Mouse (Mus musculus) ES-Bruce4 (cell line): ENCODE results near the gene Pip5k1a. TPM values are rescaled to one million over a fixed set of nuclear protein-coding genes. Genes with fewer than 3 reads are reported as not detected.

Experiments
- H3K27ac ChIP-seq: 2 replicates; pipeline ENCODE4 v1.5.1; 2012; ENCODE audit warnings: low read length, inconsistent platforms; ENCODE audit not compliant: insufficient read depth
- H3K27me3 ChIP-seq: 2 replicates; pipeline ENCODE4 v1.6.1; 2012; ENCODE audit warnings: mild to moderate bottlenecking, low read length, inconsistent platforms; ENCODE audit not compliant: control insufficient read depth, poor library complexity, insufficient read depth, severe bottlenecking
- H3K36me3 ChIP-seq: 2 replicates; pipeline ENCODE4 v1.6.1; 2012; ENCODE audit warnings: inconsistent platforms, mild to moderate bottlenecking, low read length, moderate library complexity; ENCODE audit not compliant: control insufficient read depth, poor library complexity, insufficient read depth, severe bottlenecking
- H3K4me1 ChIP-seq: one replicate; pipeline ENCODE4 v1.8.1; 2011; ENCODE audit warnings: low read length; ENCODE audit not compliant: control insufficient read depth, insufficient read depth
- H3K4me3 ChIP-seq: 2 replicates; pipeline ENCODE4 v1.5.1; 2011; ENCODE audit warnings: low read depth, mild to moderate bottlenecking, low read length
- H3K9ac ChIP-seq: 2 replicates; pipeline ENCODE4 v1.6.1; 2012; ENCODE audit warnings: low read depth, mild to moderate bottlenecking, inconsistent platforms; ENCODE audit not compliant: poor library complexity, severe bottlenecking
- H3K9me3 ChIP-seq: replicated peaks from 2 replicates; pipeline ENCODE4 v1.6.1; 2012; ENCODE audit warnings: mild to moderate bottlenecking, low read length, inconsistent platforms; ENCODE audit not compliant: control insufficient read depth, poor library complexity, insufficient read depth, severe bottlenecking
- CTCF ChIP-seq: IDR thresholded peaks from one replicate; pipeline ENCODE4 v1.8.1; 2011; ENCODE audit warnings: low read depth, low read length
- EP300 ChIP-seq: IDR thresholded peaks from 2 replicates; pipeline ENCODE4 v1.6.1; 2011; ENCODE audit warnings: low read depth, low read length; ENCODE audit not compliant: insufficient read depth
- POLR2A ChIP-seq: IDR thresholded peaks from one replicate; pipeline ENCODE4 v1.8.1; 2011; ENCODE audit warnings: low read length; ENCODE audit not compliant: insufficient read depth
- polyA plus RNA-seq: library from polyadenylated mRNA; stranded (reverse); fragments of >200 nt; gene quantifications from 2 replicates; pipeline ENCODE4 v1.2.4, GENCODE M21; 2011; ENCODE audit warnings: low read depth; ENCODE audit not compliant: missing spikeins, insufficient read depth, insufficient read length

Pip5k1a gene
- polyA plus RNA-seq, 1 experiment, result 53.9 TPM

- Histone ChIP-seq H3K36me3 (peaks cover under 1% of the 10 kb centered on the region; the same call in 1 of the 2 replicates), H3K9me3 (no peaks in the 10 kb centered on the region), H3K9ac (no peak overlapping the region), H3K27ac (no peak overlapping the region), H3K27me3 (no peaks in the 10 kb centered on the region), H3K4me3 (no peak overlapping the region), H3K4me1 (peaks cover under 1% of the 10 kb centered on the region)
- TF ChIP-seq POLR2A, result no peak
- peak; percentile 51 for TF ChIP-seq CTCF
These were observed 53.0 kb downstream of the Pip5k1a start for GRCm38 (mm10) chr3:95053701-95054100.

GRCm38 (mm10) chr3:95052959-95053358, 53.8 kb downstream of the Pip5k1a start:
- Histone ChIP-seq H3K4me3 (no peak overlapping the region), H3K9me3 (no peaks in the 10 kb centered on the region), H3K36me3 (no peaks in the 10 kb centered on the region), H3K27ac (no peak overlapping the region), H3K9ac (no peak overlapping the region), H3K27me3 (no peaks in the 10 kb centered on the region), H3K4me1 (no peaks in the 10 kb centered on the region)
- TF ChIP-seq POLR2A (no peak), EP300 (no peak), CTCF (no peak)

GRCm38 (mm10) chr3:95047914-95048313, 58.8 kb downstream of the Pip5k1a start:
- H3K9me3 ChIP-seq, result no peaks in the 10 kb centered on the region
- no peak overlapping the region for H3K9ac ChIP-seq
- H3K36me3 ChIP-seq, result no peaks in the 10 kb centered on the region
- TF ChIP-seq EP300, result no peak
- TF ChIP-seq POLR2A, result no peak
- TF ChIP-seq CTCF, result no peak
- no peaks in the 10 kb centered on the region for H3K27me3 ChIP-seq
- H3K4me1 ChIP-seq, result no peaks in the 10 kb centered on the region
- H3K27ac ChIP-seq, result no peak overlapping the region
- H3K4me3 ChIP-seq, result no peak overlapping the region

GRCm38 (mm10) chr3:95046462-95047057, 60.2 kb downstream of the Pip5k1a start:
- Histone ChIP-seq H3K27ac (no peak overlapping the region), H3K9ac (no peak overlapping the region), H3K4me3 (no peak overlapping the region), H3K4me1 (no peaks in the 10 kb centered on the region), H3K36me3 (no peaks in the 10 kb centered on the region), H3K9me3 (no peaks in the 10 kb centered on the region), H3K27me3 (no peaks in the 10 kb centered on the region)
- TF ChIP-seq CTCF (no peak), EP300 (no peak), POLR2A (no peak)

- H3K36me3 ChIP-seq, result peaks cover 8% of the 10 kb centered on the region
- H3K9ac ChIP-seq, result 0 out of 2 replicates have a peak overlapping the region, but pooled peaks have one; percentile 37
- H3K4me1 ChIP-seq, result no peaks in the 10 kb centered on the region
- no peak for TF ChIP-seq CTCF
- no peak for TF ChIP-seq POLR2A
- no peak for TF ChIP-seq EP300
- no peak overlapping the region for H3K27ac ChIP-seq
- H3K9me3 ChIP-seq, result no peaks in the 10 kb centered on the region
- H3K27me3 ChIP-seq, result no peaks in the 10 kb centered on the region
- H3K4me3 ChIP-seq, result no peak overlapping the region
These were observed 63.5 kb downstream of the Pip5k1a start for GRCm38 (mm10) chr3:95043251-95043650.

GRCm38 (mm10) chr3:95042838-95043229, 63.9 kb downstream of the Pip5k1a start:
- Histone ChIP-seq H3K9me3 (no peaks in the 10 kb centered on the region), H3K9ac (peak overlapping the region; percentile 37; the same call in 1 of the 2 replicates)

More at GRCm38 (mm10) chr3:95042838-95043229, 63.9 kb downstream of the Pip5k1a start:
- Histone ChIP-seq H3K27me3 (no peaks in the 10 kb centered on the region), H3K27ac (no peak overlapping the region), H3K4me3 (peak overlapping the region; percentile 48), H3K36me3 (peaks cover 9% of the 10 kb centered on the region), H3K4me1 (no peaks in the 10 kb centered on the region)
- TF ChIP-seq POLR2A (no peak), EP300 (no peak), CTCF (no peak)
